Mouse (Mus musculus) hindbrain, embryonic 11.5 days (tissue): Measurements from ENCODE around the gene Hist1h4m. TPM values are rescaled to one million over a fixed set of nuclear protein-coding genes. Genes with fewer than 3 reads are reported as not detected.
"Not testable (repeated sequence)": the region's sequence is repeated elsewhere in the genome, so short reads cannot be mapped to it uniquely, and the experiment has no call there.

ENCODE experiments used
- ATAC-seq: fragments of 200-750 bp; cut with Nextera tagmentation; 2 replicates; pipeline ENCODE4 v1.8.0; 2017; ENCODE audit warnings: mild to moderate bottlenecking, moderate TSS enrichment, moderate library complexity; ENCODE audit not compliant: low FRiP score
- DNase-seq: peaks from one replicate; pipeline ENCODE4 v3.0.0-alpha.2; 2015; ENCODE audit warnings: low spot score
- H3K27ac ChIP-seq: fragments of 300-500 bp; sonication (generic); 2 replicates; pipeline ENCODE4 v1.5.1; 2014; ENCODE audit warnings: mild to moderate bottlenecking, low read depth, low read length
- H3K27me3 ChIP-seq: fragments of 300-500 bp; sonication (generic); 2 replicates; pipeline ENCODE4 v1.6.1; 2014; ENCODE audit warnings: mild to moderate bottlenecking, low read length, moderate library complexity, mixed read lengths; ENCODE audit not compliant: control insufficient read depth, insufficient read depth
- H3K36me3 ChIP-seq: fragments of 300-500 bp; sonication (generic); 2 replicates; pipeline ENCODE4 v1.6.1; 2014; ENCODE audit warnings: mild to moderate bottlenecking, low read length, moderate library complexity, mixed read lengths; ENCODE audit not compliant: control insufficient read depth, insufficient read depth
- H3K4me1 ChIP-seq: fragments of 300-500 bp; sonication (generic); replicated peaks from 2 replicates; pipeline ENCODE4 v1.6.1; 2014; ENCODE audit warnings: low read length, mixed read lengths; ENCODE audit not compliant: control insufficient read depth, insufficient read depth
- H3K4me2 ChIP-seq: fragments of 300-500 bp; sonication (generic); replicated peaks from 2 replicates; pipeline ENCODE4 v1.6.1; 2014; ENCODE audit warnings: mild to moderate bottlenecking, low read depth, low read length
- H3K4me3 ChIP-seq: fragments of 300-500 bp; sonication (generic); 2 replicates; pipeline ENCODE4 v1.5.1; 2014; ENCODE audit warnings: low read depth, low read length
- H3K9ac ChIP-seq: fragments of 300-500 bp; sonication (generic); 2 replicates; pipeline ENCODE4 v1.6.1; 2014; ENCODE audit warnings: low read depth, low read length
- H3K9me3 ChIP-seq: fragments of 300-500 bp; sonication (generic); 2 replicates; pipeline ENCODE4 v1.6.1; 2016; ENCODE audit warnings: low read length; ENCODE audit not compliant: control insufficient read depth
- WGBS: fragments of 180-500 bp; shearing (Covaris S2); extraction: QIAGEN DNeasy Blood & Tissue Kit; methylation state at CpG from one replicate; pipeline ENCODE4 v1.1.7; 2014; 5-methylcytosine and 5-hydroxymethylcytosine counted together
- polyA plus RNA-seq: library from polyadenylated mRNA; unstranded; fragments of >200 nt; fragmentation: Nextera tagmentation; extraction: Ambion mirVana; gene quantifications from 2 replicates; pipeline ENCODE4 v1.2.1, GENCODE M21; 2014

Gene Hist1h4m
- polyA plus RNA-seq, 1 experiment from 2014 or later, result not detected

GRCm38 (mm10) chr13:21831418-21832394, 20.2 kb downstream of the Hist1h4m start, which contains the start of gene Hist1h4n:
Hist1h4n (minus strand) TSS chr13:21832196.
- H3K9ac ChIP-seq, H3K27me3 ChIP-seq, H3K36me3 ChIP-seq, H3K4me1 ChIP-seq, DNase-seq, H3K27ac ChIP-seq, H3K9me3 ChIP-seq: not testable (repeated sequence)
- 0 out of 2 replicates have a peak within 1 kb of the TSS, but pooled peaks have one; percentile 12 for H3K4me3 ChIP-seq
- ATAC-seq, result peak; percentile 86
- WGBS, result 0% methylated on average over 18 of the region's 58 CpGs
- peak within 1 kb of the TSS; percentile 7; the same call in 1 of the 2 replicates for H3K4me2 ChIP-seq

GRCm38 (mm10) chr13:21833461-21833860, 21.9 kb downstream of the Hist1h4m start, which contains the start of the genes Hist1h2ap and Hist1h2br:
Hist1h2ap (minus strand) TSS chr13:21833507.
Hist1h2br (plus strand) TSS chr13:21833743.
- not testable (repeated sequence) for H3K9me3 ChIP-seq, H3K27me3 ChIP-seq, H3K4me2 ChIP-seq, H3K9ac ChIP-seq, H3K4me1 ChIP-seq, H3K27ac ChIP-seq, H3K36me3 ChIP-seq, DNase-seq, H3K4me3 ChIP-seq
- no CpG with 5 or more reads among the region's 24 CpGs for whole genome bisulfite sequencing
- peak; percentile 96 for ATAC-seq

GRCm38 (mm10) chr13:21840508-21840907, 29.0 kb downstream of the Hist1h4m start:
- ATAC-seq, result peak; percentile 61
- not testable (repeated sequence) for H3K4me2 ChIP-seq, H3K4me3 ChIP-seq, DNase-seq, H3K4me1 ChIP-seq, H3K9me3 ChIP-seq, H3K36me3 ChIP-seq, H3K27ac ChIP-seq, H3K27me3 ChIP-seq, H3K9ac ChIP-seq
- WGBS, result no CpG with 5 or more reads among the region's 4 CpGs

- H3K4me2 ChIP-seq, ATAC-seq, H3K9me3 ChIP-seq, H3K4me3 ChIP-seq, H3K27me3 ChIP-seq, H3K4me1 ChIP-seq, H3K9ac ChIP-seq, DNase-seq, H3K36me3 ChIP-seq, H3K27ac ChIP-seq: not testable (repeated sequence)
Measured at GRCm38 (mm10) chr13:21846356-21846755, 34.8 kb downstream of the Hist1h4m start.

- no peak overlapping the region for H3K9ac ChIP-seq
- H3K27ac ChIP-seq, result no peak overlapping the region
- H3K4me3 ChIP-seq, result no peak overlapping the region
- H3K27me3 ChIP-seq, result no peaks in the 10 kb centered on the region
- no peak; the same call in 1 of the 2 replicates for ATAC-seq
- 19% methylated on average over 8 of the region's 8 CpGs for WGBS
- no peaks in the 10 kb centered on the region for H3K9me3 ChIP-seq
- H3K4me1 ChIP-seq, result no peaks in the 10 kb centered on the region
- no peaks in the 10 kb centered on the region for H3K36me3 ChIP-seq
- DNase-seq, result peak; percentile 33
- no peak overlapping the region for H3K4me2 ChIP-seq
Measured at GRCm38 (mm10) chr13:21847883-21848282, 36.3 kb downstream of the Hist1h4m start.

GRCm38 (mm10) chr13:21850696-21851095, 39.1 kb downstream of the Hist1h4m start:
- 30% methylated on average over 1 of the region's 1 CpGs for WGBS
- not testable (repeated sequence) for ATAC-seq

GRCm38 (mm10) chr13:21852215-21852945, 40.8 kb downstream of the Hist1h4m start:
- no peaks in the 10 kb centered on the region for H3K36me3 ChIP-seq
- WGBS, result 74% methylated on average over 3 of the region's 3 CpGs
- ATAC-seq (no peak), DNase-seq (no peak)
- H3K9me3 ChIP-seq, result no peaks in the 10 kb centered on the region
- no peak overlapping the region for H3K4me2 ChIP-seq
- H3K4me3 ChIP-seq, result no peak overlapping the region
- H3K27ac ChIP-seq, result no peak overlapping the region
- no peaks in the 10 kb centered on the region for H3K4me1 ChIP-seq
- no peaks in the 10 kb centered on the region for H3K27me3 ChIP-seq
- no peak overlapping the region for H3K9ac ChIP-seq

More at GRCm38 (mm10) chr13:21850696-21851095, 39.1 kb downstream of the Hist1h4m start:
- not testable (repeated sequence) for H3K36me3 ChIP-seq, H3K9ac ChIP-seq, H3K4me2 ChIP-seq, H3K4me3 ChIP-seq, H3K4me1 ChIP-seq, H3K27me3 ChIP-seq, DNase-seq, H3K27ac ChIP-seq, H3K9me3 ChIP-seq

- WGBS, result under 1% methylated on average over 11 of the region's 11 CpGs
- Histone ChIP-seq H3K27me3 (no peaks in the 10 kb centered on the region), H3K9ac (no peak overlapping the region), H3K27ac (no peak overlapping the region), H3K4me2 (peak overlapping the region; percentile 43), H3K36me3 (no peaks in the 10 kb centered on the region), H3K4me3 (peak overlapping the region; percentile 48), H3K4me1 (no peaks in the 10 kb centered on the region), H3K9me3 (no peaks in the 10 kb centered on the region)
- DNase-seq, result peak; percentile 84
- ATAC-seq, result peak; percentile 74
Measured at GRCm38 (mm10) chr13:21855146-21855545, 43.6 kb downstream of the Hist1h4m start.
